Mouse (Mus musculus) heart, embryonic 12.5 days (tissue): Measurements from ENCODE around the gene Rgs8. TPM values are rescaled to one million over a fixed set of nuclear protein-coding genes. Genes with fewer than 3 reads are reported as not detected.

Experiments used
- ATAC-seq: fragments of 200-750 bp; cut with Nextera tagmentation; 2 replicates; pipeline ENCODE4 v1.8.0; 2017; ENCODE audit warnings: moderate TSS enrichment, moderate library complexity; ENCODE audit not compliant: insufficient number of reproducible peaks, low FRiP score
- H3K27ac ChIP-seq: fragments of 300-500 bp; sonication (generic); 2 replicates; pipeline ENCODE4 v1.5.1; 2016; ENCODE audit warnings: mild to moderate bottlenecking, moderate library complexity; ENCODE audit not compliant: poor library complexity, severe bottlenecking
- H3K27me3 ChIP-seq: fragments of 300-500 bp; sonication (generic); replicated peaks from 2 replicates; pipeline ENCODE4 v1.6.1; 2016; ENCODE audit warnings: mild to moderate bottlenecking, moderate library complexity
- H3K36me3 ChIP-seq: fragments of 300-500 bp; sonication (generic); 2 replicates; pipeline ENCODE4 v1.6.1; 2016; ENCODE audit warnings: mild to moderate bottlenecking, moderate library complexity
- H3K4me1 ChIP-seq: fragments of 300-500 bp; sonication (generic); replicated peaks from 2 replicates; pipeline ENCODE4 v1.6.1; 2016; ENCODE audit warnings: mild to moderate bottlenecking
- H3K4me2 ChIP-seq: fragments of 300-500 bp; sonication (generic); 2 replicates; pipeline ENCODE4 v1.6.1; 2016; ENCODE audit warnings: mild to moderate bottlenecking, moderate library complexity
- H3K4me3 ChIP-seq: fragments of 300-500 bp; sonication (generic); 2 replicates; pipeline ENCODE4 v1.5.1; 2016; ENCODE audit warnings: mild to moderate bottlenecking
- H3K9ac ChIP-seq: fragments of 300-500 bp; sonication (generic); 2 replicates; pipeline ENCODE4 v1.6.1; 2016; ENCODE audit warnings: mild to moderate bottlenecking, moderate library complexity
- H3K9me3 ChIP-seq: fragments of 300-500 bp; sonication (generic); replicated peaks from 2 replicates; pipeline ENCODE4 v1.6.1; 2016; ENCODE audit warnings: mild to moderate bottlenecking, moderate library complexity
- WGBS: fragments of 180-500 bp; shearing (Covaris S2); methylation state at CpG from one replicate; pipeline ENCODE4 v1.1.7; 2016; 5-methylcytosine and 5-hydroxymethylcytosine counted together
- polyA plus RNA-seq: library from polyadenylated mRNA; unstranded; fragments of >200 nt; fragmentation: Nextera tagmentation; extraction: Ambion mirVana; gene quantifications from 2 replicates; pipeline ENCODE4 v1.2.1, GENCODE M21; 2016

Gene Rgs8
- polyA plus RNA-seq, 1 experiment from 2014 or later: 1.1 TPM

- WGBS: 19% methylated on average over 3 of the region's 3 CpGs
- H3K27ac ChIP-seq: peak overlapping the region; percentile 77
- peaks cover 20% of the 10 kb centered on the region for H3K27me3 ChIP-seq
- H3K4me2 ChIP-seq: no peak overlapping the region
- no peak overlapping the region for H3K9ac ChIP-seq
- no peaks in the 10 kb centered on the region for H3K9me3 ChIP-seq
- no peak overlapping the region for H3K4me3 ChIP-seq
- no peaks in the 10 kb centered on the region for H3K36me3 ChIP-seq
- peaks cover 21% of the 10 kb centered on the region for H3K4me1 ChIP-seq
- peak; percentile 75 for ATAC-seq
Observed at GRCm38 (mm10) chr1:153730671-153731070, 77.8 kb downstream of the Rgs8 start.

- Histone ChIP-seq H3K4me1 (peaks cover 21% of the 10 kb centered on the region), H3K27ac (no peak overlapping the region), H3K4me2 (no peak overlapping the region), H3K9me3 (no peaks in the 10 kb centered on the region), H3K9ac (no peak overlapping the region), H3K4me3 (no peak overlapping the region), H3K27me3 (peaks cover 37% of the 10 kb centered on the region), H3K36me3 (no peaks in the 10 kb centered on the region)
- WGBS: 46% methylated on average over 9 of the region's 9 CpGs
- ATAC-seq: no peak
Observed at GRCm38 (mm10) chr1:153733181-153733580, 80.4 kb downstream of the Rgs8 start.

- ATAC-seq: no peak
- no peak overlapping the region for H3K4me3 ChIP-seq
- H3K27me3 ChIP-seq: peaks cover 53% of the 10 kb centered on the region
- H3K4me1 ChIP-seq: peaks cover 19% of the 10 kb centered on the region
- H3K27ac ChIP-seq: no peak overlapping the region
- 69% methylated on average over 4 of the region's 4 CpGs for WGBS
- no peak overlapping the region for H3K4me2 ChIP-seq
- no peaks in the 10 kb centered on the region for H3K36me3 ChIP-seq
- H3K9ac ChIP-seq: no peak overlapping the region
- H3K9me3 ChIP-seq: no peaks in the 10 kb centered on the region
Observed at GRCm38 (mm10) chr1:153734866-153735265, 82.0 kb downstream of the Rgs8 start.

GRCm38 (mm10) chr1:153736096-153736495 lies 83.3 kb downstream of the Rgs8 start:
- no peaks in the 10 kb centered on the region for H3K36me3 ChIP-seq
- WGBS: 52% methylated on average over 6 of the region's 6 CpGs
- ATAC-seq: no peak

GRCm38 (mm10) chr1:153737101-153738085 lies 84.6 kb downstream of the Rgs8 start:
- ATAC-seq: no peak
- Histone ChIP-seq H3K27ac (no peak overlapping the region), H3K4me3 (no peak overlapping the region), H3K27me3 (peaks cover 66% of the 10 kb centered on the region), H3K36me3 (no peaks in the 10 kb centered on the region), H3K9ac (no peak overlapping the region), H3K4me2 (no peak overlapping the region), H3K4me1 (peaks cover 21% of the 10 kb centered on the region), H3K9me3 (no peaks in the 10 kb centered on the region)
- WGBS: 55% methylated on average over 9 of the region's 9 CpGs

More at GRCm38 (mm10) chr1:153736096-153736495, 83.3 kb downstream of the Rgs8 start:
- Histone ChIP-seq H3K4me3 (no peak overlapping the region), H3K9me3 (no peaks in the 10 kb centered on the region), H3K9ac (no peak overlapping the region), H3K27ac (no peak overlapping the region), H3K4me2 (no peak overlapping the region), H3K4me1 (peaks cover 13% of the 10 kb centered on the region), H3K27me3 (peaks cover 56% of the 10 kb centered on the region)

GRCm38 (mm10) chr1:153739437-153740015 lies 86.7 kb downstream of the Rgs8 start:
- Histone ChIP-seq H3K27me3 (peaks cover 54% of the 10 kb centered on the region), H3K9me3 (no peaks in the 10 kb centered on the region), H3K36me3 (peaks cover 5% of the 10 kb centered on the region), H3K4me2 (peak overlapping the region; percentile 87), H3K9ac (0 out of 2 replicates have a peak overlapping the region, but pooled peaks have one; percentile 45), H3K27ac (no peak overlapping the region), H3K4me3 (peak overlapping the region; percentile 46), H3K4me1 (peaks cover 23% of the 10 kb centered on the region)
- ATAC-seq: no peak
- WGBS: 20% methylated on average over 13 of the region's 13 CpGs

GRCm38 (mm10) chr1:153740145-153740544 lies 87.3 kb downstream of the Rgs8 start, which contains the start of gene Rgs16:
Rgs16 (plus strand) TSS chr1:153740349.
- H3K4me3 ChIP-seq: peak within 1 kb of the TSS; percentile 46
- peak within 1 kb of the TSS; percentile 45; the same call in 1 of the 2 replicates for H3K9ac ChIP-seq
- H3K36me3 ChIP-seq: peaks cover 5% of the 10 kb centered on the region
- H3K4me1 ChIP-seq: peaks cover 23% of the 10 kb centered on the region
- under 1% methylated on average over 28 of the region's 28 CpGs for WGBS
- H3K4me2 ChIP-seq: peak within 1 kb of the TSS; percentile 87
- H3K9me3 ChIP-seq: no peaks in the 10 kb centered on the region
- ATAC-seq: peak; percentile 71
- H3K27ac ChIP-seq: no peak within 1 kb of the TSS
- H3K27me3 ChIP-seq: peaks cover 49% of the 10 kb centered on the region

GRCm38 (mm10) chr1:153740775-153741400 lies 88.1 kb downstream of the Rgs8 start:
- H3K4me1 ChIP-seq: peaks cover 23% of the 10 kb centered on the region
- H3K4me2 ChIP-seq: peak overlapping the region; percentile 87
- no peaks in the 10 kb centered on the region for H3K9me3 ChIP-seq
- H3K36me3 ChIP-seq: peaks cover 5% of the 10 kb centered on the region
- no peak overlapping the region for H3K9ac ChIP-seq
- no peak overlapping the region for H3K27ac ChIP-seq
- no peak for ATAC-seq
- peak overlapping the region; percentile 46 for H3K4me3 ChIP-seq
- WGBS: 39% methylated on average over 12 of the region's 12 CpGs
- H3K27me3 ChIP-seq: peaks cover 46% of the 10 kb centered on the region

GRCm38 (mm10) chr1:153741551-153742316 lies 88.9 kb downstream of the Rgs8 start:
- no peak for ATAC-seq
- H3K9me3 ChIP-seq: no peaks in the 10 kb centered on the region
- H3K27ac ChIP-seq: no peak overlapping the region
- 63% methylated on average over 18 of the region's 18 CpGs for WGBS
- H3K9ac ChIP-seq: peak overlapping the region; percentile 46; the same call in 1 of the 2 replicates
- peaks cover 23% of the 10 kb centered on the region for H3K4me1 ChIP-seq
- H3K27me3 ChIP-seq: peaks cover 43% of the 10 kb centered on the region
- H3K4me3 ChIP-seq: peak overlapping the region; percentile 46
- peak overlapping the region; percentile 87 for H3K4me2 ChIP-seq
- H3K36me3 ChIP-seq: peaks cover 5% of the 10 kb centered on the region

GRCm38 (mm10) chr1:153742374-153743155 lies 89.7 kb downstream of the Rgs8 start:
- peaks cover 26% of the 10 kb centered on the region for H3K4me1 ChIP-seq
- H3K4me3 ChIP-seq: no peak overlapping the region
- H3K36me3 ChIP-seq: peaks cover 5% of the 10 kb centered on the region
- no peak for ATAC-seq
- no peaks in the 10 kb centered on the region for H3K9me3 ChIP-seq
- peaks cover 35% of the 10 kb centered on the region for H3K27me3 ChIP-seq
- WGBS: 38% methylated on average over 11 of the region's 11 CpGs
- H3K9ac ChIP-seq: no peak overlapping the region; the same call in 1 of the 2 replicates
- H3K4me2 ChIP-seq: peak overlapping the region; percentile 87; the same call in 1 of the 2 replicates
- H3K27ac ChIP-seq: no peak overlapping the region
